Mouse (Mus musculus) heart, adult 2 months (tissue): ENCODE data around the gene Cmbl. TPM values are rescaled to one million over a fixed set of nuclear protein-coding genes. Genes with fewer than 3 reads are reported as not detected.

ENCODE experiments used
- DNase-seq, 2 experiments: peaks; one replicate each; pipeline ENCODE4 v3.0.0; 2021
- H3K27ac ChIP-seq: fragments of 200-600 bp; 2 replicates; pipeline ENCODE4 v1.8.1; 2022
- H3K27me3 ChIP-seq: fragments of 200-500 bp; 2 replicates; pipeline ENCODE4 v1.6.1; 2012; ENCODE audit warnings: mild to moderate bottlenecking, low read length, inconsistent platforms, mixed read lengths; ENCODE audit not compliant: control insufficient read depth, insufficient read depth
- H3K36me3 ChIP-seq: fragments of 200-500 bp; 2 replicates; pipeline ENCODE4 v1.6.1; 2012; ENCODE audit warnings: low read length, inconsistent platforms; ENCODE audit not compliant: control insufficient read depth, insufficient read depth
- H3K4me1 ChIP-seq: fragments of 200-500 bp; 2 replicates; pipeline ENCODE4 v1.6.1; 2011; ENCODE audit warnings: low read length; ENCODE audit not compliant: control insufficient read depth, insufficient read depth
- H3K4me3 ChIP-seq: fragments of 200-600 bp; 2 replicates; pipeline ENCODE4 v1.8.1; 2022
- H3K79me2 ChIP-seq: fragments of 200-500 bp; replicated peaks from 2 replicates; pipeline ENCODE4 v1.6.1; 2012; ENCODE audit warnings: mild to moderate bottlenecking, inconsistent platforms, low read length, moderate library complexity, mixed read lengths; ENCODE audit not compliant: control insufficient read depth, insufficient read depth
- H3K9ac ChIP-seq: fragments of 200-500 bp; 2 replicates; pipeline ENCODE4 v1.6.1; 2012; ENCODE audit warnings: low read depth, mild to moderate bottlenecking, control low read depth, inconsistent platforms, low read length, mixed read lengths
- CTCF ChIP-seq: fragments of 200-600 bp; IDR thresholded peaks from 2 replicates; pipeline ENCODE4 v1.8.1; 2022; ENCODE audit warnings: antibody characterized with exemption, mild to moderate bottlenecking, moderate library complexity
- EP300 ChIP-seq: fragments of 200-500 bp; IDR thresholded peaks from 2 replicates; pipeline ENCODE4 v1.6.1; 2011; ENCODE audit warnings: low read depth, low read length, control low read depth; ENCODE audit not compliant: insufficient read depth
- POLR2A ChIP-seq: fragments of 200-500 bp; IDR thresholded peaks from 2 replicates; pipeline ENCODE4 v1.6.1; 2011; ENCODE audit warnings: mild to moderate bottlenecking, low read depth, low read length, control low read depth; ENCODE audit not compliant: insufficient read depth
- WGBS: fragments of 180-500 bp; shearing (Covaris S2); methylation state at CpG from one replicate; pipeline ENCODE4 v1.1.7; 2018; 5-methylcytosine and 5-hydroxymethylcytosine counted together
- intact Hi-C: fragments of 180-260 bp; cut with DNase I; formaldehyde crosslinking; loops from one replicate; pipeline ENCODE4 v1.15.1; 2025
- polyA plus RNA-seq: library from polyadenylated mRNA; depleted of rRNA; stranded (reverse); fragments of >200 nt; gene quantifications from 2 replicates; pipeline ENCODE4 v1.2.3, GENCODE M21; 2012
- total RNA-seq, 2 experiments: library from RNA; stranded (reverse); gene quantifications; 2 replicates each; pipeline ENCODE4 v1.2.3; 2021

Cmbl gene
- total and polyA plus RNA-seq, 3 experiments: 27.1 to 49.6 (median 30.7) TPM

DNA sequence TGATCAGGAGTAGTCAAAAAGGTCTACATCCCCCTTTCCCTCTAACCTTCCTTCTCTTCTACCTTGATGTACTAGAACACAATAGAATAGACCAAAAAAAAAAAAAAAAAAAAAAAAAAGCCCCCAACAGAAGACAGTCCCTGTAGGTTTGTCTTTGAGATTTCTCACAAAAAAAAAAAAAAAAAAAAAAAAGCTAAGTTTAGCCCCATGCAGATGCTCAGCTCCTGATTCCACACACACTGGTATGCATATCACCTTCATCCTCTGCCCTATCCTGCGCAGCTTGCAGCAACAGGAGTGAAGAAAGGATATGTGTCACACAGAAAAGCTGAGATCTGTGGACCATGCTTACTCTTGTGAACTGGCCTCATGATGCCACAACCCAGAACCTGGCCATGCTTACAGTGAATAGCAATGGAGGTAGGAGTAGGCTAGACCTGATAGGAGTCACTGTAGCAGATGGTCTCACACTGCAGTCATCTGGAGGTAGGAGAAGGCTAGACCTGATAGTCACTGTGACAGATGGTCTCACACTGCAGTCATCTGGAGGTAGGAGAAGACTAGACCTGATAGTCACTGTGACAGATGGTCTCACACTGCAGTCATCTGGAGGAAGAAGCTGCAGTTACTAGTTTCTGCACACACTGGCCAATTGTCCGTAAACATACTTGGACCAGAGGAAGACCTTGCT is 32.7 kb upstream of the Cmbl start:
- Histone ChIP-seq H3K27me3 (no peaks in the 10 kb centered on the region), H3K36me3 (peaks cover 10% of the 10 kb centered on the region), H3K79me2 (peaks cover 5% of the 10 kb centered on the region), H3K4me1 (peaks cover 8% of the 10 kb centered on the region), H3K9ac (no peak overlapping the region), H3K4me3 (no peak overlapping the region), H3K27ac (no peak overlapping the region)
- 94% methylated on average over 2 of the region's 2 CpGs for WGBS
- intact Hi-C loops: loop anchor here (5.0 to 10.0 kb wide), 2 partner anchors 35 to 308 kb away; partner anchors contain the start of genes Cmbl and Dap
- TF ChIP-seq EP300: no peak
- DNase-seq: no peak

- Histone ChIP-seq H3K9ac (no peak overlapping the region), H3K4me3 (no peak overlapping the region), H3K36me3 (peaks cover 7% of the 10 kb centered on the region), H3K27ac (no peak overlapping the region), H3K79me2 (peaks cover 5% of the 10 kb centered on the region), H3K4me1 (peaks cover 6% of the 10 kb centered on the region), H3K27me3 (no peaks in the 10 kb centered on the region)
- TF ChIP-seq CTCF (no peak), POLR2A (no peak)
- DNase-seq: no peak
- intact Hi-C loops: loop anchor here (5.0 to 10.0 kb wide), 2 partner anchors 34 to 309 kb away; partner anchors contain the start of genes Cmbl and Dap
- 79% methylated on average over 2 of the region's 2 CpGs for WGBS
These were observed 31.7 kb upstream of the Cmbl start for GRCm38 (mm10) chr15:31533529-31533928.

GRCm38 (mm10) chr15:31534421-31535258 is 30.5 kb upstream of the Cmbl start:
- H3K9ac ChIP-seq: no peak overlapping the region
- H3K27ac ChIP-seq: no peak overlapping the region
- 85% methylated on average over 7 of the region's 7 CpGs for WGBS
- no peaks in the 10 kb centered on the region for H3K27me3 ChIP-seq
- H3K4me3 ChIP-seq: no peak overlapping the region
- peaks cover 5% of the 10 kb centered on the region for H3K79me2 ChIP-seq
- no peak for TF ChIP-seq POLR2A
- no peak for TF ChIP-seq CTCF
- TF ChIP-seq EP300: no peak
- intact Hi-C loops: loop anchor here (5.0 to 10.0 kb wide), 2 partner anchors 33 to 310 kb away; partner anchors contain the start of genes Cmbl and Dap
- no peaks in the 10 kb centered on the region for H3K4me1 ChIP-seq
- no peak for DNase-seq
- peaks cover 1% of the 10 kb centered on the region; the same call in 1 of the 2 replicates for H3K36me3 ChIP-seq

GRCm38 (mm10) chr15:31535259-31535855 is 29.8 kb upstream of the Cmbl start:
- Histone ChIP-seq H3K79me2 (peaks cover under 1% of the 10 kb centered on the region), H3K27ac (no peak overlapping the region), H3K4me3 (no peak overlapping the region), H3K9ac (no peak overlapping the region), H3K36me3 (no peaks in the 10 kb centered on the region), H3K4me1 (no peaks in the 10 kb centered on the region), H3K27me3 (no peaks in the 10 kb centered on the region)
- TF ChIP-seq CTCF (no peak), POLR2A (no peak), EP300 (no peak)
- intact Hi-C loops: loop anchor here (10.0 kb wide), 1 partner anchor 311 kb away; the partner anchor contains the start of gene Dap
- no peak for DNase-seq
- 30% methylated on average over 8 of the region's 8 CpGs for WGBS

DNA sequence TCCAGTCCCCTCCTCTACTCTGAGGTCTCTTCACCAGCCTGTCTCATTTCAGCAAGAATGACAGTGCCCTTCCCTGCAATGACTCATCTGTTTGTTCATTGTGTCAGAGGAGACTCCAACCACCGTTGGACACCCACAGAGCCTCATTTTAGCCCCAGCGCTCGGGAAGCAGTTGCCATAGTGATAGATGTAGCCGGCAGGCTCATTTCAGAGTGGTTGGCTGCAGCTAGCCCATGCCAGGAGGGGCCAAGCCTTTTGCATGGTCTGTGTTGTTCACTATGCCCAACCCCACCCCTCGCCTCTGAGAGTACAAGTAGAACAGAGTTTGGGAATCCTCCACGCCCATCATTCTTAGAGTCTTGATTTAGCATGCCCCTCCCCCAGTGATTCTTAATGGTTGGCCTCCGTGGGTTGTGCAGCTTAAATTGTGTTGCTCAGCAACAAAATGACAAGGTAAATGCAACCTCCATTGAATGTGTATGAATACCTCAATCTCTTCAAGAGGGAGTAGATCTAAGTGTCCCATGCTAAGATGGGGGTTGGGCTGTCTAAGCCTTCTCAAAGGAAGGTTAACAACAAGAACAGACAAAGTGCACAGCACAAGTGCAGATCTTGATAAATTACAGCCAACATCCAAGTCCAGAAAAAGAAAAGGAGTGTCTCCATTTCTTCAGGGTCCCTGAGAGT is 29.0 kb upstream of the Cmbl start:
- intact Hi-C loops: loop anchor here (10.0 kb wide), 1 partner anchor 311 kb away; the partner anchor contains the start of gene Dap
- no peaks in the 10 kb centered on the region for H3K4me1 ChIP-seq
- no peak for TF ChIP-seq EP300
- H3K4me3 ChIP-seq: no peak overlapping the region
- H3K79me2 ChIP-seq: no peaks in the 10 kb centered on the region
- no peak overlapping the region for H3K27ac ChIP-seq
- no peak overlapping the region for H3K9ac ChIP-seq
- WGBS: 32% methylated on average over 7 of the region's 7 CpGs
- no peak for DNase-seq
- H3K36me3 ChIP-seq: no peaks in the 10 kb centered on the region
- H3K27me3 ChIP-seq: no peaks in the 10 kb centered on the region
